Mouse (Mus musculus): ENCODE data around the gene Nup62.

Gene Nup62

GRCm38 (mm10) chr7:44848561-44849415, 32.9 kb downstream of the Nup62 start, which contains the start of the genes Akt1s1 and Tbc1d17:
TSS of gene Akt1s1 (plus strand) at chr7:44848991.
TSS of gene Tbc1d17 (minus strand) at chr7:44849079.
- peak; percentile 100 for DNase-seq (ENCODE audit: low read depth, low spot score)

- DNase-seq (ENCODE audit: low read depth, low spot score), result peak; percentile 96
These were observed 33.7 kb downstream of the Nup62 start for GRCm38 (mm10) chr7:44849416-44850111.

DNA sequence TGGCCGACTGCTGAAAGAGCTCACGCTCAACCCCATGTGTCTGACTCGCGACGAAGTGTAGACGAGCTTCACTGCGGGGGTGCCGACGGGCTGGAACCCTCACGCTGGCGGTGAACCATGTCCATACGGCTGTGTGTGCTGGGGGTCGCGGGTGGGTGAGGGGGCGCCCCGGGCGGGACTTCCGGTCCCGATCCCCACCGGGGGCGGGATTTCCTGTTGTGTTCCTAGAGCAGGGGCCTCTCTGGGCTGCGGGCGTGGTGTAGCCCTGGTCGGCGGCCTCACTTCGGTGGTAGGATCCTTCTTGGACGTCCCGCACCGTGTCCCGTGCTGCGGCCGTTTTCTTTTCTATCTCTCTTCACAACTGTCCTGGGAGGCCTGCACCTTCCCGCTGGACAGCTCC, 34.3 kb downstream of the Nup62 start:
- DNase-seq (ENCODE audit: low read depth, low spot score), result peak; percentile 83

DNA sequence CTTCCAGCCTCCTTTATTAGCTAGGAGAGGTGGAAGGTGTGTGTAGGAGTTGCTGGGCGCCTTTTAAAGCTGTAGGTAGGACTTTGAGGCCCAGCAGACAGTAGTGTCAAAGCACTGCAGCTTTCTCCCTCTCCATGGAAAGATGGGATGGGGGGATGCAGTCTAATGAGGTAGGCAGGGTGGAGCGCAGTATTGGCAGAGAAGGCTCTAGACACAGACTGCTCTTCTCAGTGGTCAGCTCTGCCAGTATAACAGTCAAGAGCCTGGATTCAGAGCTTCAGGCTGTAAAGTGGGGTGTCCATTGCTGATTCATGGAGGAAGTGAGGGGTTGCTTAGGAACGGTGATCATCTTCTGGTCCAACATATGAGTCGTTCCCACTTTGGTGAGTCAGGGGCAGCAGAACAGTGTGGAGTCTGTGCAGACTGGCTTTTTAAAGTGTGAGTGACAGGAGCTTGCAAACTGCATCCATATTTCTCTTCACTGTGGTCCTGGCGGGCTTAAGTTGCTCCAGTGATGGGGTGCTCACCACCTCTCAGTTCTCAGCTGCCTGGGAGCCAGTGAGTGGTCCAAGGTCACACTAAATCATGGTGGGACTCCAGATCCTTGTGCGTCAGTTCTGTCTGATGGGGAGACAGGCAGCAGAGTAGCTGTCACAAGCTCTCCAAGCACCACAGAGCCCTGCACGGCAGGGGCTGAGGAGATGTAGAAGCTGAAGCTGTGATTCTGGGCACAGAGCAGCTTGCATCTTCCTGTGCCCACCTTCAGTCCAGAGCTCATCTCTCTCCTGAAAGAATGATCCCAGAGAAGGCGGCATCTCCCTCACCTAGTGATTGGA, 35.1 kb downstream of the Nup62 start:
- DNase-seq (ENCODE audit: low read depth, low spot score), result no peak

GRCm38 (mm10) chr7:44851625-44852234, 35.8 kb downstream of the Nup62 start:
- no peak for DNase-seq (ENCODE audit: low read depth, low spot score)

DNA sequence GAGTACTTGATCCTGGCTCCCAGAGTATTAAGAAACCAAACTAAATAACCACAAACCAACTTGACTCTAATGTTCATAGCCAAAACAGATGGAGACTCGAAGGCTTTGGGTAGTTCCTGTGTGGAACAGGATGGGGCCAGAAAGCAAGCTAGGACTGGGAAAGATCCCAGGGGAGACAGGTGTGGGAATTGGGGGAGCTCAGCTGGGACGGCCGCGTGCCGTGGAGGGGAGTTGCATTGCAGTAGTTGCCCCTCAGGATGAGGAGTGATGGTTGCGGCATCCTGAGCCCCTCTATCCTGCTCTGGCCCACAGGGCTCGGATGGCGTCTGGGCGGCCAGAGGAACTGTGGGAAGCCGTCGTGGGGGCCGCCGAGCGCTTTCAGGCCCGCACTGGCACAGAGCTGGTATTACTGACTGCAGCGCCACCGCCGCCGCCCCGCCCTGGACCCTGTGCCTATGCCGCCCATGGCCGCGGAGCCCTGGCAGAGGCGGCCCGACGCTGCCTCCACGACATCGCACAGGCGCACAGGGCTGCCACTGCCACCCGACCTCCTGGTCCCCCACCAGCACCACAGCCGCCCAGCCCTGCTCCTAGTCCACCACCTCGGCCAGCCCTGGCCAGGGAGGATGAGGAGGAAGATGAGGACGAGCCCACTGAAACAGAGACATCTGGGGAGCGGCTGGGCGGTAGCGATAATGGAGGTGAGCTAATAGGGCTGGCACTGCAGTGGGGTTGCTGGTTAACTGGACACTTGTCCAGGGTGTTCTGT, 36.6 kb downstream of the Nup62 start:
- no peak for DNase-seq (ENCODE audit: low read depth, low spot score)

DNA sequence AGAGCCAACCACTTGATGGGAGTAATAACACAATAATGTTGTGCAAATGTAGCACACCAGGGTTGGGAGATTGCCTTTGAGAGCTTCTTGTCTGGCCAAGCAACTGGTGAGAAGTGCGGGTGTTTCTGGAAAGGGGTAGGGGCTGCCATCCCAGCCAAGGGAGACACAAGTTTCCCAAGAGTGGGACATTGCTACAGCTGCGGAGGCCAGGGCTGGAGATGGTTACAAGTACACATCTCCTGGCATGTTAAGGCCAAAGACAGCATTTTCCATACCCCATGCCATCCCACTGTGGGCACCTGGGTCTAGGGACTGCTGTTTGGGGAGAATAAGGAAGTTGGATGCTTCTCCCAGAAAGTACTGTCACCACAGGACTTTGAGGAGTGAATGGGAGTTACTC, 37.2 kb downstream of the Nup62 start:
- DNase-seq (ENCODE audit: low read depth, low spot score), result no peak

DNA sequence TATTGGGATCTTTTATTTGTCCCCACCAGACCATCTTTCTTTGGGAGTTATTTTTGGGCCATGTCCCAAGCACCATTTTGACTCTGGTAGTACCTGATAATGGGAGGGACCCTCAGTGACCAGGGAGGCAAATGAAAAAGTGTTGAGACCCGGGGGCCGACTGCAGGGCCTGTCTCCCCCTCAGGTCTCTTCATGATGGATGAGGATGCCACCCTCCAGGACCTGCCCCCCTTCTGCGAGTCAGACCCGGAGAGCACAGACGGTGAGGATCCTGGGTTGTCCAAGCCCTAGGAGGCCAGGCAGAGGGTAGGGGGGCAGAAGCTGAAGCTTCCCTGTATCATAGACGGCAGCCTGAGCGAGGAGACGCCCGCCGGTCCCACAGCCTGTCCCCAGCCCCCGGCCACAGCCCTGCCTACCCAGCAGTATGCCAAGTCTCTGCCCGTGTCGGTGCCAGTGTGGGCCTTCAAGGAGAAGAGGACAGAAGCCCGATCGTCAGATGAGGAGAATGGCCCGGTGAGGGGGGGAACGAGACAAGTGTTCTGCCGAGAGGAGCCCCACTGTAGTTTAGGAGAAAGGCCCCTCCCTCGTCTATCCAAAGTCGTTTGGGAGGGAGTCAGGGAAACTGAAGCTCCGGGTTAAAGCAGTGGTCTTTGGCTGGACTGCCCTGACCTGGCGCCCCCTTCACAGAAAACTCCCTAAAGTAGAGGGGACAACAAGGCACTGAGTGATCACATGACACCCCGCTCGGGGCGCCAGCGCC, 37.9 kb downstream of the Nup62 start:
- DNase-seq (ENCODE audit: low read depth, low spot score), result no peak

- peak; percentile 94 for DNase-seq (ENCODE audit: low read depth, low spot score)
These were observed 38.6 kb downstream of the Nup62 start for GRCm38 (mm10) chr7:44854356-44855031.

GRCm38 (mm10) chr7:44855036-44855435, 39.1 kb downstream of the Nup62 start:
- DNase-seq (ENCODE audit: low read depth, low spot score), result no peak

GRCm38 (mm10) chr7:44856265-44856916, 40.5 kb downstream of the Nup62 start:
- no peak for DNase-seq (ENCODE audit: low read depth, low spot score)

GRCm38 (mm10) chr7:44857042-44857552, 41.2 kb downstream of the Nup62 start, which contains the start of gene Pnkp:
TSS of gene Pnkp (plus strand) at chr7:44857139.
- peak; percentile 96 for DNase-seq (ENCODE audit: low read depth, low spot score)

DNA sequence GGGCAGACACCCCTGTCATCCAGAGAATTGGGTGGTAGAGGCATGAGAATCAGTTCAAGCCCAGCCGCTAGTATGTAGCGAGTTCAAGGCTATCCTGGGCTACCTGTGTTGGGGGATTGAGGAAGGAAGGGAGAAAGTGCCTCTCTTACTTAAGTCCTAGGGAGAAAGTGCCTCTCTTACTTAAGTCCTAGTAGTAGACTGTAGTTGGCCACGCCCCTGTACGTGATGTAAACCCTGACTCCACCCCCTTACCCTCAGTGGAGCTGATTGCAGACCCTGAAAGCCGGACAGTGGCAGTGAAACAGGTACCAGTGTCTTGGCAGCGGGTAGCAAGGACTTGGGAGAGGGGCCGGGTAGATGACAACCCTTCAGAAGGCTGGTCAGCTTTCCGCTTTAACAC, 42.0 kb downstream of the Nup62 start:
- peak; percentile 77 for DNase-seq (ENCODE audit: low read depth, low spot score)

DNA sequence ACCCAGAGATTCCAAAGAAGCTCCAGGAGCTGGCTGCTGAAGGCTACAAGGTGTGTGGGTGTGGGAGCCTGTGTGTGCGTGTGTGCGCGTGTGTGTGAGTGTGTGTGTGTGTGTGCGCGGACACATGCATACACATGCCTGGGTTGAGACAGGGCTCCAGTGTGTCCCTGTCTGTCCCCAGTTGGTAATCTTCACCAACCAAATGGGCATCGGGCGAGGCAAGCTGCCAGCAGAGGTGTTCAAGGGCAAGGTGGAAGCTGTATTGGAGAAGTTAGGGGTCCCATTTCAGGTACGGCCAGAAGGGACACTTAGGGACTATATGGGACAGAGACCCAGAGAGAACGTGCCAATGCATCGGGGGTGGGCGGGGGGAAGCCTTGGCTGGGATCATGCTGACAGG, 44.0 kb downstream of the Nup62 start:
- DNase-seq (ENCODE audit: low read depth, low spot score), result no peak

- DNase-seq (ENCODE audit: low read depth, low spot score), result peak; percentile 80
These were observed 44.9 kb downstream of the Nup62 start for GRCm38 (mm10) chr7:44860576-44861428.

DNA sequence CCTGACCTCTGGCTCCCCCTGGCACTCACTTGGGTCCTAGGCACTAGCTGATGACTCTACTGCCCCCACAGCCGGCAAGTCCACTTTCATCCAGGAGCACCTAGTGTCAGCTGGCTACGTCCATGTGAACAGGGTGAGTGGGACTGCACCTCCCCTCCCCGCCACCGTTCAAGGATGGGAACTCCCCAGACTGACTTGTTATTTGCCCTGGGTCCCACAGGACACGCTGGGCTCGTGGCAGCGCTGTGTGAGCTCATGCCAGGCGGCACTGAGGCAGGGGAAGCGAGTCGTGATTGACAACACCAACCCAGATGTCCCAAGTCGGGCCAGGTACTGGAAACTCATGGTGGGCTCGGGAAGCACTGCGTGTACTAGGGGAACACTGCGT, 45.5 kb downstream of the Nup62 start:
- peak; percentile 39 for DNase-seq (ENCODE audit: low read depth, low spot score)

GRCm38 (mm10) chr7:44862434-44862833, 46.5 kb downstream of the Nup62 start:
- DNase-seq (ENCODE audit: low read depth, low spot score), result no peak

DNA sequence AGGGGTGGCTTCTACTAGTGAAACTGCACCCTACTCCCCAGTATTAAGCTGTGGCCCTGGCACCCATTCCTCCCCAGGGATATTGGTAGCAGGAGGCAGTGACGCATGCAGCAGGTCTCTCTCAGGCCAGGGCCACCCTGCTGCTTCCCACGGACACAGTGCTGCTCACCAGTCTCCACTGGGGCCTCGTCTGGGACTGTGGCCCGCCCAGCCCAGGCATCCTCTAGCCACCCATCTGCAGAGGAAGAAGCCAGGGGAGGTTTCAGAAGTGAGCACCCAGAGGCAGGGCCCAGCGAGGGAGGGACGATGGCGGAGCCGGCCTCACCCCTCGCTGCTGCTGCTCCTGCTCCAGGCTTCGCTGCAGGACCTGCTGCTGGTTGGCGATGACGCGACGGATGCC, 47.3 kb downstream of the Nup62 start:
- DNase-seq (ENCODE audit: low read depth, low spot score), result no peak
